ENCODE assay signal across 22 mouse cellular contexts in the genomic region with DNA sequence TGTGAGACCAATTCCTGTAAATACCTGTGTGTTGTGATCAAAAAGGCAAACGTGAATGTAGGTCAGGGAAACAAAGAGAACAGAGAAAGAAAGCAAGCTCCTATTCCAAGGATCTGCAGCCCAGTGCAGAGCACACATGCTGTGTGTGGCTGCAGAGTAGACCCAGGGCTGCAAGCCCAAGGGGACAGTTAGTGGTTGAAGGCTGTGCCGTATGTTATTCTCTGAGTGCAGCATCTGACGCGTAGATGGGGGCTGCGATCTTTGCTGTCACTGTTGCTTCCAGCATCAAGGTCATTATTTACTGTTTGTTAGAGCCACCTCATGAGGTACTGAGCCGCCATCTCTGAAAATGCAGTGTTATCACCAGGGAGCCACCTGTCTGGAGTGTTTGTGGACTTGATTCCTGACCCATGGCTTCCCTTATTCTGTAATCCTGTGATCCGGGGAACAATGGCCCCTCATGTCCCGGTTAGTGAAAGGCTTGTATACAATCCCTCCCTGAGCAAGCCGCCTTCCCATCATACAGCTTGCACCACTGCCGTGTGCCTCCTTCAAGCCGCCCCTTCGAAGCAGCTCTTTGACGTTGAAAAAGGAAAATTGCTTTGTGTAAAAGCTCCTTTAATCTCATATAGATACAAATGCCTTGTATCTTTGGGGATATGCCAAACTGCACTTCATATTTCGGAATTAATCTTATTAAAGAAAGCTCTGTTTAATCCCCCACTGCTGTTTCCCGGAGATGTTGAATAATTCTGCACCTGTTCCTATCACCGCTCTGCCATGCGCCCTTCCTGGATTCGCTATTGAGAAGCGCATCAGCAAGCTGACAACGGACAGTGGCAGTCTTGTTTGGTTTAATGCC. TPM values are rescaled to one million over a fixed set of nuclear protein-coding genes. Genes with fewer than 3 reads are reported as not detected.
DNase-seq lines count a peak whose midpoint lies in the region; ATAC-seq lines count a peak whose summit lies in the region.
"Had no signal": no experiment of that assay in that cellular context is flagged by ENCODE, and none has a peak within 500 bp of the region (broad histone marks: within the 10 kb centered on the region; RNA-seq: fewer than 3 reads in every experiment).

No protein-coding gene starts in this region.

- no peak for ATAC-seq in limb, embryonic 12.5 days (ENCODE audit: insufficient number of reproducible peaks, insufficient read depth, low FRiP score, low TSS enrichment, low read depth)
- peak; percentile 65 for ATAC-seq in forebrain, embryonic 16.5 days
- peak; percentile 86; the same call in 1 of the 2 replicates for ATAC-seq in midbrain, embryonic 14.5 days (ENCODE audit: low FRiP score, low TSS enrichment)
- ATAC-seq: intestine, embryonic 16.5 days had no signal

- no peak overlapping the region for H3K4me2 ChIP-seq in limb, embryonic 12.5 days
- H3K4me2 ChIP-seq in forebrain, embryonic 16.5 days (ENCODE audit: low read length), result peak overlapping the region; percentile 15
- H3K4me2 ChIP-seq in midbrain, embryonic 14.5 days (ENCODE audit: low read length), result peak overlapping the region; percentile 34
- H3K4me2 ChIP-seq: embryonic facial prominence, embryonic 13.5 days had no signal

- DNase-seq in limb, embryonic 10.5 days (ENCODE audit: low spot score), result no peak
- peak; percentile 82 for DNase-seq in midbrain, embryonic 14.5 days
- peak; percentile 64 for DNase-seq in retina, postnatal 1 day
- DNase-seq in B cell, adult 2 months, result no peak
- no peak for DNase-seq in testis, postnatal 14 days (ENCODE audit: low spot score)
- no peak for DNase-seq in spleen, postnatal 14 days (ENCODE audit: low spot score in 2 of 2)
- DNase-seq: cerebellum, adult 11 months; gastrocnemius, postnatal 14 days; heart, postnatal 10 days; kidney, postnatal 10 days; layer of hippocampus, adult 9-11 months; lung, adult 2 months; thymus, postnatal 36 days had no signal

- no peaks in the 10 kb centered on the region for H3K9me3 ChIP-seq in limb, embryonic 12.5 days
- H3K9me3 ChIP-seq in limb, embryonic 10.5 days (replicated peaks), result no peaks in the 10 kb centered on the region
- no peaks in the 10 kb centered on the region for H3K9me3 ChIP-seq in forebrain, embryonic 16.5 days (ENCODE audit: control insufficient read depth, low read length)
- H3K9me3 ChIP-seq in midbrain, embryonic 14.5 days (ENCODE audit: control insufficient read depth, low read length), result no peaks in the 10 kb centered on the region
- H3K9me3 ChIP-seq: embryonic facial prominence, embryonic 13.5 days had no signal

- H3K27ac ChIP-seq in limb, embryonic 12.5 days, result 0 out of 2 replicates have a peak overlapping the region, but pooled peaks have one; percentile 17
- H3K27ac ChIP-seq in limb, embryonic 10.5 days, result no peak overlapping the region
- no peak overlapping the region for H3K27ac ChIP-seq in forebrain, embryonic 16.5 days (ENCODE audit: low read length)
- peak overlapping the region; percentile 82 for H3K27ac ChIP-seq in midbrain, embryonic 14.5 days (replicated peaks; ENCODE audit: low read depth, low read length)
- H3K27ac ChIP-seq: embryonic facial prominence, embryonic 13.5 days; stomach, postnatal 0 days had no signal

- no peak overlapping the region for H3K9ac ChIP-seq in limb, embryonic 12.5 days (replicated peaks)
- 0 out of 2 replicates have a peak overlapping the region, but pooled peaks have one; percentile 3 for H3K9ac ChIP-seq in forebrain, embryonic 16.5 days (replicated peaks; ENCODE audit: low read depth, low read length)
- H3K9ac ChIP-seq in midbrain, embryonic 14.5 days (replicated peaks; ENCODE audit: low read length), result peak overlapping the region; percentile 24; the same call in 1 of the 2 replicates
- H3K9ac ChIP-seq: embryonic facial prominence, embryonic 13.5 days had no signal

- 72% methylated on average over 20 of the region's 20 CpGs for WGBS in limb, embryonic 12.5 days
- 67% methylated on average over 20 of the region's 20 CpGs for WGBS in limb, embryonic 10.5 days
- whole genome bisulfite sequencing in forebrain, embryonic 16.5 days, result 19% methylated on average over 20 of the region's 20 CpGs
- 9% methylated on average over 20 of the region's 20 CpGs for WGBS in midbrain, embryonic 14.5 days

- H3K36me3 ChIP-seq in limb, embryonic 12.5 days, result no peaks in the 10 kb centered on the region
- H3K36me3 ChIP-seq in limb, embryonic 10.5 days, result no peaks in the 10 kb centered on the region
- H3K36me3 ChIP-seq in forebrain, embryonic 16.5 days (ENCODE audit: control insufficient read depth, insufficient read depth), result no peaks in the 10 kb centered on the region
- no peaks in the 10 kb centered on the region for H3K36me3 ChIP-seq in midbrain, embryonic 14.5 days (ENCODE audit: control insufficient read depth, insufficient read depth, low read length)
- H3K36me3 ChIP-seq: embryonic facial prominence, embryonic 13.5 days had no signal

- H3K4me1 ChIP-seq in limb, embryonic 12.5 days (replicated peaks), result 0 out of 2 replicates have a peak, but pooled peaks cover 8% of the 10 kb centered on the region
- peaks cover 6% of the 10 kb centered on the region for H3K4me1 ChIP-seq in limb, embryonic 10.5 days
- peaks cover 11% of the 10 kb centered on the region for H3K4me1 ChIP-seq in forebrain, embryonic 16.5 days (replicated peaks; ENCODE audit: control insufficient read depth, insufficient read depth, low read length)
- H3K4me1 ChIP-seq in midbrain, embryonic 14.5 days (ENCODE audit: control insufficient read depth, insufficient read depth, low read length), result peaks cover 10% of the 10 kb centered on the region
- H3K4me1 ChIP-seq: embryonic facial prominence, embryonic 13.5 days had no signal

- H3K27me3 ChIP-seq in limb, embryonic 12.5 days, result no peaks in the 10 kb centered on the region
- H3K27me3 ChIP-seq in limb, embryonic 10.5 days (ENCODE audit: low read depth, poor library complexity, severe bottlenecking), result no peaks in the 10 kb centered on the region
- no peaks in the 10 kb centered on the region for H3K27me3 ChIP-seq in forebrain, embryonic 16.5 days (replicated peaks; ENCODE audit: control insufficient read depth, insufficient read depth, low read length)
- H3K27me3 ChIP-seq in midbrain, embryonic 14.5 days (ENCODE audit: control insufficient read depth, insufficient read depth, low read length), result no peaks in the 10 kb centered on the region
- H3K27me3 ChIP-seq: embryonic facial prominence, embryonic 13.5 days had no signal

- H3K4me3 ChIP-seq in limb, embryonic 12.5 days (replicated peaks), result no peak overlapping the region
- H3K4me3 ChIP-seq in limb, embryonic 10.5 days, result no peak overlapping the region
- H3K4me3 ChIP-seq in forebrain, embryonic 16.5 days (replicated peaks; ENCODE audit: low read length), result no peak overlapping the region
- H3K4me3 ChIP-seq in midbrain, embryonic 14.5 days (replicated peaks; ENCODE audit: low read depth, low read length), result no peak overlapping the region
- H3K4me3 ChIP-seq: embryonic facial prominence, embryonic 13.5 days had no signal

RNA-seq across cellular contexts. Expression of gene Erich6b, which starts 5.1 kb away (rescaled TPM):
- not detected in 2 replicates for polyA plus RNA-seq in limb, embryonic 12.5 days (2016; fragmentation: Nextera tagmentation; extraction: Ambion mirVana)
- polyA plus RNA-seq in limb, embryonic 10.5 days (2016; fragmentation: Nextera tagmentation; extraction: Ambion mirVana), result not detected in 2 replicates
- polyA plus RNA-seq in forebrain, embryonic 16.5 days (2015; fragmentation: Nextera tagmentation; extraction: Ambion mirVana), result not detected in 2 replicates
- not detected in 2 replicates for polyA plus RNA-seq in midbrain, embryonic 14.5 days (2014; fragmentation: Nextera tagmentation; extraction: Ambion mirVana)
- polyA plus RNA-seq: C2C12; cortical plate, adult 2 months; embryonic facial prominence, embryonic 13.5 days; intestine, embryonic 16.5 days; liver, adult 2 months; lung, adult 2 months; spleen, adult 2 months; stomach, postnatal 0 days had no signal

RNA-seq across cellular contexts. Expression of gene Spert, which starts 54.3 kb away (rescaled TPM):
- not detected in 2 replicates for polyA plus RNA-seq in limb, embryonic 12.5 days (2016; fragmentation: Nextera tagmentation; extraction: Ambion mirVana)
- polyA plus RNA-seq in limb, embryonic 10.5 days (2016; fragmentation: Nextera tagmentation; extraction: Ambion mirVana), result not detected in 2 replicates
- not detected in 2 replicates for polyA plus RNA-seq in forebrain, embryonic 16.5 days (2015; fragmentation: Nextera tagmentation; extraction: Ambion mirVana)
- not detected in 2 replicates for polyA plus RNA-seq in midbrain, embryonic 14.5 days (2014; fragmentation: Nextera tagmentation; extraction: Ambion mirVana)
- polyA plus RNA-seq: C2C12; cortical plate, adult 2 months; embryonic facial prominence, embryonic 13.5 days; intestine, embryonic 16.5 days; liver, adult 2 months; lung, adult 2 months; stomach, postnatal 0 days had no signal

Comparison
In these comparisons a context has a peak if more than half of its experiments do, and no peak if none do; other contexts are left out.
1. H3K27ac ChIP-seq: peak in limb, embryonic 12.5 days (single experiment) and midbrain, embryonic 14.5 days (single experiment); none in limb, embryonic 10.5 days (single experiment) and forebrain, embryonic 16.5 days (single experiment).
2. DNase-seq: peak in midbrain, embryonic 14.5 days (single experiment) and retina, postnatal 1 day (single experiment); none in limb, embryonic 10.5 days (single experiment), B cell, adult 2 months (0 of 2), testis, postnatal 14 days (single experiment) and spleen, postnatal 14 days (0 of 2).